Mouse (Mus musculus) liver, postnatal 0 days (tissue): ENCODE measurements around the gene Wdr13.

Experiments used
- CTCF ChIP-seq: sonication (generic); IDR thresholded peaks from 2 replicates; pipeline ENCODE4 v1.5.1; 2016; ENCODE audit warnings: antibody characterized with exemption, low read depth
- EP300 ChIP-seq: IDR thresholded peaks from 2 replicates; pipeline ENCODE4 v1.6.1; 2016; ENCODE audit warnings: antibody characterized with exemption, low read depth, mild to moderate bottlenecking

- no peak for TF ChIP-seq EP300
- no peak for TF ChIP-seq CTCF
These were observed 8.4 kb upstream of the Wdr13 start for GRCm38 (mm10) chrX:8141058-8141457.
